Mouse (Mus musculus) frontal cortex, postnatal 25 days (tissue): ENCODE measurements at regions not wholly inside any gene's neighbourhood (a gene's known extent, or its start where the extent isn't known, plus 50 kb on each side); places are given as distances from the start of the nearest gene placed in this dataset.

Experiments
- DNase-seq, 2 experiments: peaks; one replicate each; pipeline ENCODE4 v3.0.0; 2022; ENCODE audit warnings: low spot score in 2 of 2

DNA sequence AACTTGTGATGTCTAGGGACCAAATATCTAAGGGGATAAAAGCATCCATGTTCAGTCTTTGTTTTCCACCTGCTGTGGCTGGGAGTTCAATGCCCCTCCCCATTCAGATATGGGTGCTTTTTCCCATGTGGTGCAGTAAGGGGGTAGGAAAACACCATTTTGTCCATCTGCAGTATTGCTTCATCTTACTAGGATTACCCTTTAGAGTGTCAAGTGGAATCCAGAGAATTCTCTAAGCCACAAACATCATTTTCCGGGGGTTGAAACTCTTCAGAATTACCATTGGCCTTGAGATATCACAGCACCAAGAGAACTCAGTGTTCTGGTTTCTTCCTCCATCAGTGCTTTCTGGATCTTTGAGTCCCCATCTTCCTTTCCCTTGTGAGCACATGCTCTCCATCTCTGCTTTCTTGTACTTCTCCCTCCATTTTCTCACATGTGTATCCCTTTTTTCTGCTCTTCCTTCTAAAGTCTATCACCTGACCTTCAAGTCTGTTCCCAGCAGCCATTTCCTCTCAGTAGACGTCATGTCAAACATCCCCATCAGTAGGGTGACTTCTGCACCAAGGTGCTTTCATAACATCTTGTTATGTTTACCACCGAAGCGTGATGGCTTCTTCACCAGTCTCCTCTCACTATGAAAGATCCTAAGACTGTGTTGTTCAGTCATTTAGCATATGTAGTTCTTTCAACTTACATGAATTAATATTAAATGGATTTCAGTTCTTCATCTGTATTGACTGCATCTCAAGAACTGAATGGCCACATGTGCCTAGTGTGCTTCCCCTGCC lies 431.6 kb upstream of the Ubash3b start:
- DNase-seq: no peak

- no peak for DNase-seq
These were observed 430.6 kb upstream of the Ubash3b start for GRCm38 (mm10) chr9:41592101-41592500.

DNA sequence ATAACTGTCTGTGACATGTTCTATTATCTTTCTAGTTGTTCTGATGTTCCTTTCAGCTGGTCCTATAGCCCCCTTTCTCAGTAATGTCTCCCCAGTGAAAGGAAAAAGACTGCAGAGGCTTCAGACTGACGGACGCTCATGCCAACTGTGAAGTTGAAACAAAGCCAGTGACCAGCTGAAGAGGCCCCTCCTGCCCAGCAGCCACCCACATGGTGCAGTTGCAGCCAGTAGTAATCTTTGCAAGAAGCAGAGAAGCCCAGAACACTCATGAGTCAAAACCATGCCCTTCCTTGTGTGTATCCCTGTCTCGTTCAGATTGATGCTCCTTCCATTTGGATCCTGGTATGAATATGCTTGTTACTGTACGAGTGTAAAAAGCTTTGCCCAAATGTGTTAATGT lies 428.7 kb upstream of the Ubash3b start:
- DNase-seq: no peak

DNA sequence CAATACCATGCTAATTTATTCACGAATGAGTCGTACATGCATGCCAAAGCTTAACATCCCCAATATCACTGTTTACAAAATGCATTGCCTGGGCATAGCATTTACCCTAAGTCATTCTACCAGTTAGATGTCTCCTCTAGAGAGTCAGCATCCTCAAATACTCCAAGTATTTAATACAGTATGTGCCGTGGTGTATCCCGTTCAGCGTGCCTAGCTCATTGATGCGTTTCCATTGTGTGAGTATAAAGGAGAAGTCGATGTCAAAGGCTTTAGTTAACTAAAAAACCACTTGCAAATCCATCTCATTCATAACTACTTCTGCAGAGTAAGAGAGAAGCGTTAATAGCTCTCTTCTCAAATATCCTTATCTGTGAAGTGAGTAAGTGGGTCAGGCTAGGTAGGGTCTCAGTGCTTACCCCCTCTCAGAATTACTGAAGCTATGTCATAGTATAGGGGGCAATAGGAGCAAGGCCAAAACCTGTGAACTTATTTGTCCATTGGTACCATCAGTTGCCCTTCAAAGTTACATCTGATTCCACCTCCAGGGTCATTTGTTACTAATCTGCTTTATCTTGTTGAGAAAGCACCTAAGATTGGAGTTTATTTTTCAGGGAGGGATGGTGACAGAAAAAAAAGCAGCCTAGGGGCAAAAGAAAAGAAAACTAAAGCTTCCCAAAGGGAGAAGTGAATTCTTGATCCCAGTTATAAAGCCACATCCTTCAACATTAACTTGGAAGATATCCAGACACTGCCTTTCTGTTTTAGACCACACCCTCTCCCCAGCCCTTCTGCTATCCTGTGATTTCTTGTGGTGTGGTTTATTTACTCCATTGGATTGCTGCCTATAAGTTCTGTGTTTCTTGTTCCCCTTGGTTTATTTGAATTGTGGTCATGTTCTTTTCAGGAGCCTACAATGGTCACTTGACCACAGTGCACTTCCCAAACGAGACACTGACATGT lies 427.2 kb upstream of the Ubash3b start:
- no peak for DNase-seq

DNA sequence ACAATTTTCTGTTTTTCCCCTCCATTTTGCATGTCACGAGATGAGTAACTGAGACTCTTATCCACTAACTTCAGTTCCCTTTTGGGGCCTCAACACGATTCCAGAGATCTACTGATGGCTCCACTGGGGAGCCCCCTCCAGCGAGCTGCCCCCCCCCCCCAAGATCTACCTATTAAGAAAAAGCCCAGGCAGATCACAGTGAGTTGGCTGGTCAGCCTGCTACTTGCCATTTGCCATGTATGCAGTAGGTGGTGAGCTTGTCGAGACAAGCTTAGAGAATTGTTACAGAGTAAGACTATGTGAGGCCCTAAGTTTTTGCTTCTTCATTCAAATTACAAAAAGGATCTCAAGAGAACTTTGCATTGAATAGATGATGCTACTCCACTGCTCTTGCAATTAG lies 426.3 kb upstream of the Ubash3b start:
- DNase-seq: no peak

- no peak for DNase-seq
These were observed 425.6 kb upstream of the Ubash3b start for GRCm38 (mm10) chr9:41586966-41587570.

GRCm38 (mm10) chr9:41586291-41586690 lies 424.8 kb upstream of the Ubash3b start:
- DNase-seq: no peak

GRCm38 (mm10) chr9:41585771-41586170 lies 424.3 kb upstream of the Ubash3b start:
- no peak for DNase-seq

- no peak for DNase-seq
These were observed 423.5 kb upstream of the Ubash3b start for GRCm38 (mm10) chr9:41585012-41585411.

- DNase-seq: no peak
These were observed 422.3 kb upstream of the Ubash3b start for GRCm38 (mm10) chr9:41583711-41584329.

- no peak for DNase-seq
These were observed 421.8 kb upstream of the Ubash3b start for GRCm38 (mm10) chr9:41583276-41583675.

DNA sequence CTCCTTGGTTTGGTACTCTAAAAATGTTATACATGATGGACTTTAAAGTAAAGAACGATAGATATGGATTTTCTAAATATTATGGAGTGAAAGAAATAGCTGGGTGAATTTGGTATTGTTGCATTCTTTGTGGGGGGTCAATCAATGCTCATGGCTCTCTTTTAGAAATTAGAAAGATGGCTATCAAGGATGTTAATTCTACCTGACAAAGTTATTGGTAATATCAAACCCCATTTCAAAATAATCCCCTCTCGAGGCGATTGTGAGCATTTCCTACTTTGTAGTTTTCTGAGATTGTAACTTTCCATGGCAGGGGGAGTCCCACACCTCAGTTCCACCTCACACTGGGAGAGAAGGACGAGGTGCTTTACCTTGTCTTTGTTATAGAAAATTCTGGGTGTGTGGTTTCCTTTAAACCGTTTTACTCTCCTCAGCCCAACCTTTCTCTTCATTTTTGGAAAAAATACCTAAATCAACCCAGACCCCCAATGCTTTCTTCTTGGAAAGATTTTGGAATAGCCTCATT lies 421.3 kb upstream of the Ubash3b start:
- DNase-seq: no peak

- no peak for DNase-seq
These were observed 420.7 kb upstream of the Ubash3b start for GRCm38 (mm10) chr9:41582171-41582570.

- no peak for DNase-seq
These were observed 420.2 kb upstream of the Ubash3b start for GRCm38 (mm10) chr9:41581741-41582140.

- no peak for DNase-seq
These were observed 419.7 kb upstream of the Ubash3b start for GRCm38 (mm10) chr9:41581152-41581551.

DNA sequence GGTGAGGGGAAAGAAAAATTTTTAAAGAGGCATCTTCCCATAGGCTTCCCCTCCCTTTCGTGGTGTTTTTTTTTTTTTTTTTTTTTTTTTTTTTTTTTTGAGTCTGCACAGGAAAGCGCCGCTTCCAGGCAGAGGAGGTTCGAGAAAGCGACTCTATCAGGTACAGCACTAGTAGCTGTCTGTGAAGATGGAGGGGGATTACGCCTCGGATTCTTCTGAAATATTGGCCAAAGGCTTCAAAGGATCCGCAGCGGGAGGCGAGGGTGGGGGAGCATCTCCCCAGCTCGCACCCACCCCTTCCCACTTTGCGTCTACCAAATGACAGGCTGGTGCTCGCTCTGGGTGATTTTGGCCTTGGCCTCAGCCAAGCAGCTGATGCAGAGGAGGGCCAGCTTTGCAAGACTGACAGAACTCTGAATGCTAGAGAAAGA lies 419.1 kb upstream of the Ubash3b start:
- peak; percentile 59 for DNase-seq

GRCm38 (mm10) chr9:41580067-41580466 lies 418.6 kb upstream of the Ubash3b start:
- no peak for DNase-seq

DNA sequence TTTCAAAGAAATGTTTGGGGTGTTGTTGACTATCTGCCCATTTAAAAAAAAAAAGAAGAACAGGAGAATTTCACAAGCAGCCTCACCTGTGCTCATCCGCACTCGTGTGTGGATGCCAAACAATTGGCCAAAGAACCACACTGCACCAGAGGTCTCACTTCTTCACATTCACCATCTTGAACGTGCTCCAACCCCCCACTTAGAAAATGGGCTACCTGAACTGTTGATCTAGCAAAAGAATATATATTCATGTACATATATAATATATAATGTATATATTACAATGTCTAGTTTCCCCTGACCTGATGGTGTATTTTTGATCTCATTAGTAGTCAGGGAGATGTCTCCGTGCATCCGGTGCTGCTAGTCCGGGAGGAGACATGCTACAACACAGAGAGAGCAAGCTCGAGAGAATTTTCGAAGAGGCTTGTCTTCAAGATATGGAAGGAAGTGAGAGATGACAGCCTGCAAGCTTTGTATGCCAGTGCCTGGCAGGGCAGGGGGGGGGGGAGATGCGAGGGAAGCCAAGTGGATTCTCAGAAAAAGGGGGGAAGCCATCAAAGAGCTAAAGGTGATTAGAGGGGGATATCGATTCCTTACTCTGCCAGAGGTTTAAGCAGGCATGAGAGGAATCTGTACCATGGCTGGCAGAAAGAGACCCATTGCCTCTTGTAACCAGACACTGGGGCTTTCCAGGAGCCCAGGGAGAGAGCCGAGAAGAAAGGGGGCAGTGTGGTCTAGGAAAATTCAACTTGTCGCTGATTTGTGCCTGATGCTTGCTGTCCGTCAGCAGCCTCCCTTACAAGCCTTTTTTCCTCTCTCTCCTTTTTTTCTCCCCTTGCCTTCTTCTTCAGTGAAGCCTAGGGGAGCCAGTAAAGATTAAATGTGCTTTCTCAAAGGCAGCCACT lies 417.9 kb upstream of the Ubash3b start:
- peak in 1 of 2 experiments; percentile 57 for DNase-seq

DNA sequence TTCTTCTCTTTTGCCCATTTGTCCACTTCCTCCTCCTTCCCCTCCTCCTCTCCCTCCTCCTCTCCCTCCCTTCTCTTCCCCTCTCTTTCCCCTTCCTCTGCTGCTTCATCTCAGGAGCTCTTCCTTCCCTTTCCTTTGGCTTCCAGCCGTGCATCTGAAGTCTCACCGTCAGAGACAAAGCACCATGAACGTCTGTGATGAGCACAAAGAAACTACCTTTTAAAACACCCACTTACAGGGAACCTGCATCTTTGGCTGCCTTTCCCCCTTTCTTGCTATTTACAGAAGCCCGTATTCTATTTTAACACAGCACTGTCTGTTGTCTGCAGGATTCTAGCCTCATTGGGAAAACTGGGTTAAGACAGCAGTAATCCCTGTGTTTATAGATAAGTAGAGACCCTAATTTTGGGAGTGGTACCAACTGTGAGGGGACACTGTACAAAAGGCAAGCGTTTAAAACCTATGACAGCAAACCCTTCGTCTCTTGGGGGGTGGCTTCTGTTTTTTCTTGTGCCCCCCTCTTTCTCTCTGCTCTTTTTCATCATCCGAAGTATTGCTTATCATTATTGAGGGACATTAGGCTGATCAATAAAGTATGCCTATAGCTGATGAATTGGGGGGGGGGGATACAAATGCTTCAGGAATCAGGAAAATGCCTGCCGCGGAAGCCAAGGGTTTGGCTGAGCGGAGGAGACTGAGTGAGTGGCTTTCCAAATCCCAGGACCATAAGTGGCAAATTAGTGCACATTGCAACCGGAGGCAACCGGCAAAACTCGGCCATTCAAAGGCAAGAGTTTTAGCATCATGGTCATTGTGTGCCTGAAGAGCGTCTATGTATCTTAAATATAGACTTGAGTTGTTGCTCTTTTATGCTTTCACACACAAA lies 417.0 kb upstream of the Ubash3b start:
- no peak for DNase-seq
